Mouse (Mus musculus): ENCODE results near the gene Nkiras1.
"Not testable (repeated sequence)": the region's sequence is repeated elsewhere in the genome, so short reads cannot be mapped to it uniquely, and the experiment has no call there.

The Nkiras1 gene

GRCm38 (mm10) chr14:18270529-18271441 is at the start of gene Nkiras1, which contains the start of gene Rpl15:
Nkiras1 (plus strand) TSS chr14:18271136.
Rpl15 (minus strand) TSS chr14:18271391.
- DNase-seq: peak; percentile 99

GRCm38 (mm10) chr14:18221977-18222376 is 49.0 kb upstream of the Nkiras1 start:
- no peak for DNase-seq

GRCm38 (mm10) chr14:18225431-18225830 is 45.5 kb upstream of the Nkiras1 start:
- not testable (repeated sequence) for DNase-seq

- DNase-seq: not testable (repeated sequence)
Observed at GRCm38 (mm10) chr14:18226181-18226580, 44.8 kb upstream of the Nkiras1 start.

GRCm38 (mm10) chr14:18229751-18230150 is 41.2 kb upstream of the Nkiras1 start:
- DNase-seq: not testable (repeated sequence)

- DNase-seq: not testable (repeated sequence)
Observed at GRCm38 (mm10) chr14:18231866-18232265, 39.1 kb upstream of the Nkiras1 start.

GRCm38 (mm10) chr14:18233076-18233475 is 37.9 kb upstream of the Nkiras1 start:
- DNase-seq: no peak

- no peak for DNase-seq
Observed at GRCm38 (mm10) chr14:18233981-18234960, 36.7 kb upstream of the Nkiras1 start.

GRCm38 (mm10) chr14:18236496-18237235 is 34.3 kb upstream of the Nkiras1 start:
- not testable (repeated sequence) for DNase-seq

GRCm38 (mm10) chr14:18237381-18237780 is 33.6 kb upstream of the Nkiras1 start:
- no peak for DNase-seq

GRCm38 (mm10) chr14:18238131-18238749 is 32.7 kb upstream of the Nkiras1 start:
- peak; percentile 99 for DNase-seq

- peak; percentile 100 for DNase-seq
Observed at GRCm38 (mm10) chr14:18238750-18239731, 31.9 kb upstream of the Nkiras1 start, which contains the start of gene Nr1d2. Nr1d2 (minus strand) TSS chr14:18239127.

- DNase-seq: no peak
Observed at GRCm38 (mm10) chr14:18240132-18240531, 30.8 kb upstream of the Nkiras1 start.

- no peak for DNase-seq
Observed at GRCm38 (mm10) chr14:18241786-18242185, 29.1 kb upstream of the Nkiras1 start.

- no peak for DNase-seq
Observed at GRCm38 (mm10) chr14:18242638-18243130, 28.3 kb upstream of the Nkiras1 start.

GRCm38 (mm10) chr14:18261203-18261602 is 9.7 kb upstream of the Nkiras1 start:
- DNase-seq: no peak

GRCm38 (mm10) chr14:18263427-18263826 is 7.5 kb upstream of the Nkiras1 start:
- peak; percentile 65 for DNase-seq

GRCm38 (mm10) chr14:18269947-18270528 is 898 bp upstream of the Nkiras1 start:
- not testable (repeated sequence) for DNase-seq

GRCm38 (mm10) chr14:18271666-18272065 is 730 bp downstream of the Nkiras1 start:
- no peak for DNase-seq

- DNase-seq: no peak
Observed at GRCm38 (mm10) chr14:18274526-18274925, 3.6 kb downstream of the Nkiras1 start.
